Mouse (Mus musculus) kidney, adult 2 months (tissue): ENCODE data around the gene Rerg. TPM values are rescaled to one million over a fixed set of nuclear protein-coding genes. Genes with fewer than 3 reads are reported as not detected.
A peak's percentile ranks its signal among the peaks of the same experiment; 100 is the strongest.

Source experiments
- DNase-seq: peaks from one replicate; pipeline ENCODE4 v3.0.0; 2021
- H3K27ac ChIP-seq: fragments of 200-500 bp; 2 replicates; pipeline ENCODE4 v1.5.1; 2012; ENCODE audit warnings: low read depth, low read length, control low read depth, inconsistent platforms; ENCODE audit not compliant: insufficient read depth
- H3K27me3 ChIP-seq: fragments of 200-500 bp; replicated peaks from 2 replicates; pipeline ENCODE4 v1.6.1; 2012; ENCODE audit warnings: mild to moderate bottlenecking, moderate library complexity, low read length, inconsistent platforms; ENCODE audit not compliant: control insufficient read depth, insufficient read depth
- H3K36me3 ChIP-seq: fragments of 200-500 bp; 2 replicates; pipeline ENCODE4 v1.6.1; 2012; ENCODE audit warnings: mild to moderate bottlenecking, moderate library complexity, low read length, inconsistent platforms; ENCODE audit not compliant: control insufficient read depth, insufficient read depth
- H3K4me1 ChIP-seq: fragments of 200-500 bp; 2 replicates; pipeline ENCODE4 v1.6.1; 2011; ENCODE audit warnings: low read length; ENCODE audit not compliant: control insufficient read depth, insufficient read depth
- H3K4me3 ChIP-seq: fragments of 200-500 bp; 2 replicates; pipeline ENCODE4 v1.5.1; 2011; ENCODE audit warnings: mild to moderate bottlenecking, low read depth, low read length, control low read depth; ENCODE audit not compliant: insufficient read depth
- CTCF ChIP-seq: fragments of 200-500 bp; conservative IDR thresholded peaks from 2 replicates; pipeline ENCODE4 v1.5.1; 2011; ENCODE audit warnings: low read depth, mild to moderate bottlenecking, control low read depth, low read length, moderate library complexity, mixed read lengths; ENCODE audit not compliant: insufficient read depth, insufficient read length
- POLR2A ChIP-seq: fragments of 200-500 bp; IDR thresholded peaks from one replicate; pipeline ENCODE4 v1.6.1; 2011; ENCODE audit warnings: low read depth, low read length, control low read depth
- WGBS: fragments of 180-500 bp; shearing (Covaris S2); methylation state at CpG from one replicate; pipeline ENCODE4 v1.1.7; 2018; 5-methylcytosine and 5-hydroxymethylcytosine counted together
- polyA plus RNA-seq: library from polyadenylated mRNA; depleted of rRNA; stranded (reverse); fragments of >200 nt; gene quantifications from 2 replicates; pipeline ENCODE4 v1.2.3, GENCODE M21; 2012

Rerg gene
- polyA plus RNA-seq, 1 experiment = 6.0 TPM

- TF ChIP-seq POLR2A (no peak), CTCF (no peak)
- peak; percentile 9 for DNase-seq
- 72% methylated on average over 6 of the region's 6 CpGs for WGBS
- Histone ChIP-seq H3K36me3 (no peaks in the 10 kb centered on the region), H3K27me3 (no peaks in the 10 kb centered on the region), H3K4me1 (no peaks in the 10 kb centered on the region), H3K27ac (no peak overlapping the region), H3K4me3 (no peak overlapping the region)
Observed at GRCm38 (mm10) chr6:137076225-137076624, 94.1 kb downstream of the Rerg start.

GRCm38 (mm10) chr6:137072256-137072655, 98.0 kb downstream of the Rerg start:
- Histone ChIP-seq H3K27ac (no peak overlapping the region), H3K4me1 (no peaks in the 10 kb centered on the region), H3K36me3 (no peaks in the 10 kb centered on the region), H3K27me3 (no peaks in the 10 kb centered on the region), H3K4me3 (no peak overlapping the region)
- TF ChIP-seq CTCF = no peak
- TF ChIP-seq POLR2A = no peak
- no peak for DNase-seq
- 68% methylated on average over 8 of the region's 8 CpGs for WGBS

- no peaks in the 10 kb centered on the region for H3K27me3 ChIP-seq
- no peak overlapping the region for H3K27ac ChIP-seq
- no peaks in the 10 kb centered on the region for H3K36me3 ChIP-seq
- 93% methylated on average over 9 of the region's 9 CpGs for WGBS
- DNase-seq = no peak
- TF ChIP-seq CTCF (no peak), POLR2A (no peak)
- H3K4me3 ChIP-seq = no peak overlapping the region
- no peaks in the 10 kb centered on the region for H3K4me1 ChIP-seq
Observed at GRCm38 (mm10) chr6:137071466-137071865, 98.8 kb downstream of the Rerg start.

- WGBS = 68% methylated on average over 7 of the region's 7 CpGs
- no peak for DNase-seq
- H3K36me3 ChIP-seq = no peaks in the 10 kb centered on the region
Observed at GRCm38 (mm10) chr6:137065506-137065905, 104.8 kb downstream of the Rerg start.

GRCm38 (mm10) chr6:137064786-137065185, 105.5 kb downstream of the Rerg start:
- TF ChIP-seq CTCF = no peak
- no peak for TF ChIP-seq POLR2A
- Histone ChIP-seq H3K27me3 (no peaks in the 10 kb centered on the region), H3K36me3 (no peaks in the 10 kb centered on the region), H3K4me3 (no peak overlapping the region), H3K27ac (no peak overlapping the region), H3K4me1 (no peaks in the 10 kb centered on the region)
- DNase-seq = no peak
- 80% methylated on average over 14 of the region's 14 CpGs for WGBS

More at GRCm38 (mm10) chr6:137065506-137065905, 104.8 kb downstream of the Rerg start:
- H3K4me1 ChIP-seq = no peaks in the 10 kb centered on the region
- H3K27ac ChIP-seq = no peak overlapping the region
- H3K4me3 ChIP-seq = no peak overlapping the region
- TF ChIP-seq CTCF (no peak), POLR2A (no peak)
- no peaks in the 10 kb centered on the region for H3K27me3 ChIP-seq

- H3K4me3 ChIP-seq = no peak overlapping the region
- TF ChIP-seq CTCF (no peak), POLR2A (no peak)
- no peaks in the 10 kb centered on the region for H3K36me3 ChIP-seq
- no peak overlapping the region for H3K27ac ChIP-seq
- DNase-seq = no peak
- no peaks in the 10 kb centered on the region for H3K4me1 ChIP-seq
- WGBS = 63% methylated on average over 10 of the region's 10 CpGs
- H3K27me3 ChIP-seq = no peaks in the 10 kb centered on the region
Observed at GRCm38 (mm10) chr6:137063239-137063940, 106.9 kb downstream of the Rerg start.

- H3K4me3 ChIP-seq = no peak overlapping the region
- TF ChIP-seq CTCF (no peak), POLR2A (no peak)
- WGBS = 93% methylated on average over 18 of the region's 18 CpGs
- no peaks in the 10 kb centered on the region for H3K4me1 ChIP-seq
- no peak overlapping the region for H3K27ac ChIP-seq
- no peaks in the 10 kb centered on the region for H3K36me3 ChIP-seq
- DNase-seq = no peak
- H3K27me3 ChIP-seq = no peaks in the 10 kb centered on the region
Observed at GRCm38 (mm10) chr6:137061880-137062531, 108.3 kb downstream of the Rerg start.
